Mouse (Mus musculus) heart, embryonic 16.5 days (tissue): ENCODE data around the gene Gm7534. TPM values are rescaled to one million over a fixed set of nuclear protein-coding genes. Genes with fewer than 3 reads are reported as not detected.

ENCODE experiments used
- ATAC-seq: fragments of 200-750 bp; cut with Nextera tagmentation; replicated peaks from 2 replicates; pipeline ENCODE4 v1.8.0; 2017; ENCODE audit warnings: moderate number of reproducible peaks; ENCODE audit not compliant: insufficient read depth, low FRiP score; ENCODE audit errors: extremely low read depth
- H3K27ac ChIP-seq: fragments of 300-500 bp; sonication (generic); 2 replicates; pipeline ENCODE4 v1.5.1; 2014; ENCODE audit warnings: mild to moderate bottlenecking, low read length, control low read depth, moderate library complexity
- H3K27me3 ChIP-seq: fragments of 300-500 bp; sonication (generic); 2 replicates; pipeline ENCODE4 v1.6.1; 2014; ENCODE audit warnings: low read length, mixed read lengths; ENCODE audit not compliant: control insufficient read depth, insufficient read depth
- H3K36me3 ChIP-seq: fragments of 300-500 bp; sonication (generic); 2 replicates; pipeline ENCODE4 v1.6.1; 2014; ENCODE audit not compliant: control insufficient read depth, insufficient read depth
- H3K4me1 ChIP-seq: fragments of 300-500 bp; sonication (generic); 2 replicates; pipeline ENCODE4 v1.6.1; 2014; ENCODE audit warnings: low read length, mixed read lengths; ENCODE audit not compliant: control insufficient read depth, insufficient read depth
- H3K4me2 ChIP-seq: fragments of 300-500 bp; sonication (generic); 2 replicates; pipeline ENCODE4 v1.6.1; 2014; ENCODE audit warnings: low read depth, mild to moderate bottlenecking, control low read depth, low read length
- H3K4me3 ChIP-seq: fragments of 300-500 bp; sonication (generic); 2 replicates; pipeline ENCODE4 v1.5.1; 2014; ENCODE audit warnings: mild to moderate bottlenecking, control low read depth, low read length
- H3K9ac ChIP-seq: fragments of 300-500 bp; sonication (generic); 2 replicates; pipeline ENCODE4 v1.6.1; 2014; ENCODE audit warnings: low read length, control low read depth
- H3K9me3 ChIP-seq: fragments of 300-500 bp; sonication (generic); replicated peaks from 2 replicates; pipeline ENCODE4 v1.6.1; 2016; ENCODE audit warnings: low read length; ENCODE audit not compliant: control insufficient read depth
- WGBS: fragments of 180-500 bp; shearing (Covaris S2); extraction: QIAGEN DNeasy Blood & Tissue Kit; methylation state at CpG from one replicate; pipeline ENCODE4 v1.1.7; 2014; 5-methylcytosine and 5-hydroxymethylcytosine counted together
- polyA plus RNA-seq: library from polyadenylated mRNA; unstranded; fragments of >200 nt; fragmentation: Nextera tagmentation; extraction: Ambion mirVana; gene quantifications from 2 replicates; pipeline ENCODE4 v1.2.1, GENCODE M21; 2015

Gm7534 gene
- polyA plus RNA-seq, 1 experiment from 2014 or later = 0.05 TPM

- no peaks in the 10 kb centered on the region for H3K27me3 ChIP-seq
- ATAC-seq = no peak
- no peak overlapping the region for H3K4me3 ChIP-seq
- H3K27ac ChIP-seq = no peak overlapping the region
- no peaks in the 10 kb centered on the region for H3K4me1 ChIP-seq
- H3K4me2 ChIP-seq = no peak overlapping the region
- H3K9ac ChIP-seq = no peak overlapping the region
- 56% methylated on average over 11 of the region's 11 CpGs for WGBS
- H3K9me3 ChIP-seq = no peaks in the 10 kb centered on the region
- H3K36me3 ChIP-seq = no peaks in the 10 kb centered on the region
Observed at GRCm38 (mm10) chr4:134222793-134223600, 20.2 kb upstream of the Gm7534 start.

DNA sequence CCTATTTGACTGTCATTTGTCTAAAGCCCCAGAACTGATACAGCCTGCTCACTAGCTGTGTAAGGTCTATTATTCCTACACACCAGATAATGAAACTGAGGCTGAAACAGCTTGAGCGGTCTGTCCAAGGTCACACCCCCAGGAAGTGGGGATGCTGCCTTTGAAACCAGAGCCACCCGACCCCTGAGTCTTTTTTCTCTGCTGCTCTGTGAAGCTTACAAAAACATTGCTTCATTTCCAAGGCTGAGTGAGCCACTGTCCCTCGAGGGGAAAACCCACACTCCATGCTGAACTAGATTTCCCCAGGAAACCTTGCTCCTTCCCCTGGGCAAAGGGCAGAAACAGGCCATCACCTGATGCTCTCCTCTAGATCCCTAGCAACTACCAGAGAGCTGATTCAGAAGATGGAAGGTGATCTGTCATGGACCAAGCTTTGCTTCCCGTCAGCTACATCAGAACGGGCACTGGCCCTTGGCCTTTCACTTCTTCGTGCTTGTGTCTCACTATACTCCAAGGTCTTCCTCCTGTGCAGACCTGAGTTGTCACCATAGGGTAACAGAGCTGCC, 3.8 kb upstream of the Gm7534 start:
- H3K27me3 ChIP-seq = no peaks in the 10 kb centered on the region
- no peak overlapping the region for H3K9ac ChIP-seq
- H3K27ac ChIP-seq = no peak overlapping the region
- H3K4me2 ChIP-seq = no peak overlapping the region
- no peaks in the 10 kb centered on the region for H3K9me3 ChIP-seq
- ATAC-seq = no peak
- no peaks in the 10 kb centered on the region for H3K36me3 ChIP-seq
- no peaks in the 10 kb centered on the region for H3K4me1 ChIP-seq
- 58% methylated on average over 6 of the region's 6 CpGs for WGBS
- H3K4me3 ChIP-seq = no peak overlapping the region

- Histone ChIP-seq H3K9ac (no peak overlapping the region), H3K4me3 (no peak overlapping the region), H3K36me3 (no peaks in the 10 kb centered on the region), H3K4me1 (no peaks in the 10 kb centered on the region), H3K27me3 (no peaks in the 10 kb centered on the region), H3K27ac (no peak overlapping the region), H3K9me3 (no peaks in the 10 kb centered on the region), H3K4me2 (no peak overlapping the region)
- WGBS = 77% methylated on average over 17 of the region's 17 CpGs
- no peak for ATAC-seq
Observed at GRCm38 (mm10) chr4:134203340-134203896, 614 bp upstream of the Gm7534 start.

DNA sequence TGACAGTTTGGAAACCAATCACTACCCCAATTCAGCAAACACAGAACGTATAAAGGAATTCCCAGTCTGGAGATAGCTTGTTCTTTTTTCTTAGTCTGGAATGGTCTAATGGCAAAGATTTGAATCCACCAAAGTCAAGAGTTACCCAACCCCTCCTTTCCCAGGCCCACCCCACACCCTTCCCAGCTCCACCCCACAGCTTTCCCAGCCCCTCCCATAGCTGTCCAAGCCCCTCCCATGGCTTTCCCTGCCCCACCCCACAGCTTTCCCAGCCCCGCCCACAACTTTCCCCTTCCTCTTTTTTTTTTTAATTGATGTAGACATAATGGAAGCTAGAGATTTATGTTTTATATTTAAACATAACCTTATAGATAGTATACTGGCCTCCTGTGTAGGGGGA, 3.4 kb downstream of the Gm7534 start:
- 63% methylated on average over 2 of the region's 2 CpGs for WGBS

DNA sequence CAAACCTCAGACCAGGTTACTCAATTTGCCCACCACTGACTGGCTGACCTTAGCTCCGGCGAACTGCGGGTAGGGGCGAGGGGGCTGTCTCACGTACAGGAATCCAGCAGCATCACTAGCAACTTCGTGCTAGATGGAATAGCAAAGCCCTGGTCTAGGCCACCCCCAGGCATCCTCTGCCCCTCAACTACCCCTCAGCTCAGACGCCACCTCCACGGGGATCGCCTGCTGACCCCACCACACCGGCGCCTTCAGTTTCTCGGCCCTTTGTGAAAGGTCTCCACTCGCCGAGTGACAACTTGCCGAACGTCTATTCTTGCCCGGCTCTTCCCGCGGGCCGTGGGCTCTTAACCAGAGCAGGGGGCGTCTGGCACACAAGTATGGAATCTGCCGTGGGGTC, 16.5 kb downstream of the Gm7534 start:
- H3K36me3 ChIP-seq = no peaks in the 10 kb centered on the region
- H3K4me3 ChIP-seq = peak overlapping the region; percentile 66
- no peak for ATAC-seq
- H3K27ac ChIP-seq = peak overlapping the region; percentile 92
- H3K27me3 ChIP-seq = no peaks in the 10 kb centered on the region
- whole genome bisulfite sequencing = under 1% methylated on average over 22 of the region's 22 CpGs
- peaks cover 15% of the 10 kb centered on the region for H3K4me1 ChIP-seq
- peak overlapping the region; percentile 81 for H3K4me2 ChIP-seq
- H3K9me3 ChIP-seq = no peaks in the 10 kb centered on the region
- peak overlapping the region; percentile 79 for H3K9ac ChIP-seq

More for the DNA sequence above, 3.4 kb downstream of the Gm7534 start:
- ATAC-seq = no peak
- Histone ChIP-seq H3K27me3 (no peaks in the 10 kb centered on the region), H3K36me3 (no peaks in the 10 kb centered on the region), H3K27ac (no peak overlapping the region), H3K9me3 (no peaks in the 10 kb centered on the region), H3K4me1 (no peaks in the 10 kb centered on the region), H3K9ac (no peak overlapping the region), H3K4me3 (no peak overlapping the region), H3K4me2 (no peak overlapping the region)

DNA sequence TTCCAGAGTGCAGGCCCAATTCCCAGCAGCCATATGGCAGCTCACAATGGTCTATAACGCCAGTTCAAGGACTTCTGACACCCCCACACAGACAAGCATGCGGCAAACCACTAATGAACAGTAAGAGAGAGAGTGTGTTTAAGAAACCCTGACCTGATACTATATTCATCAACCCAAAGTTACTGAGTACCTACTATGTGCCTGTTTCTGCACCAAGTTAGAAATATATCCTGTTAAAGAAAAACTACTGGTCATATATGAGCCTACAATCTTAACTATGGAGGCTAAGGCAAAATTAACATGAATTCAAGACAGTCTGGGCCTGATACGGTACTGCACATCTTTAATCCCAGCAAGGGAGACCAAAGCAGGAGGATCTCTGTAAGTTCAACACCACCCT, 17.2 kb downstream of the Gm7534 start:
- Histone ChIP-seq H3K4me2 (peak overlapping the region; percentile 81), H3K4me3 (peak overlapping the region; percentile 66), H3K27ac (no peak overlapping the region), H3K9me3 (no peaks in the 10 kb centered on the region), H3K27me3 (no peaks in the 10 kb centered on the region), H3K36me3 (no peaks in the 10 kb centered on the region), H3K4me1 (peaks cover 20% of the 10 kb centered on the region), H3K9ac (peak overlapping the region; percentile 79)
- WGBS = 70% methylated on average over 3 of the region's 3 CpGs
- no peak for ATAC-seq

DNA sequence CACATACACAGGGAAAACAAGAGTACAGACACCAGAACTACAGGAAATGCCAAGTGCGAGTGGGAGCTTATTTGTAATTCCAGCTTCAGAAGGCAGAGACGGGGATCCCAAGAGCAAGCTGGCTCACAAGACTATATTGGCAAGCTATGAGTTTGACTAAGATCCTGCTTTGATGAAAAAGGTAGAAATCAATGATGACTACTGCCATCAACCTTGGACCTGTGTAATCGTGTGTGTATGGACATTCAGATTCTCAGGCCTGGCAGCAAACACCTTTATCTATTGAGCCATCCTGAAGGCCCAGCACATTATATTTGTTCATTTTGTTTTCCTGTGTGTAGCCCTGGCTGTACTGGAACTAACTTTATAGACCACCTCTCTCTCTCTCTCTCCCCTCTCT, 19.1 kb downstream of the Gm7534 start:
- 72% methylated on average over 3 of the region's 3 CpGs for WGBS
- ATAC-seq = no peak
- Histone ChIP-seq H3K27me3 (no peaks in the 10 kb centered on the region), H3K9me3 (no peaks in the 10 kb centered on the region), H3K9ac (no peak overlapping the region), H3K4me3 (no peak overlapping the region), H3K36me3 (no peaks in the 10 kb centered on the region), H3K4me1 (peaks cover 20% of the 10 kb centered on the region), H3K27ac (no peak overlapping the region), H3K4me2 (no peak overlapping the region)

GRCm38 (mm10) chr4:134181825-134182224, 21.0 kb downstream of the Gm7534 start:
- peaks cover 20% of the 10 kb centered on the region for H3K4me1 ChIP-seq
- no peaks in the 10 kb centered on the region for H3K36me3 ChIP-seq
- H3K9me3 ChIP-seq = no peaks in the 10 kb centered on the region
- no peak for ATAC-seq
- H3K9ac ChIP-seq = no peak overlapping the region
- H3K4me3 ChIP-seq = no peak overlapping the region
- H3K4me2 ChIP-seq = no peak overlapping the region
- no peak overlapping the region for H3K27ac ChIP-seq
- no peaks in the 10 kb centered on the region for H3K27me3 ChIP-seq

- no peaks in the 10 kb centered on the region for H3K9me3 ChIP-seq
- H3K4me1 ChIP-seq = peaks cover 19% of the 10 kb centered on the region
- H3K27me3 ChIP-seq = no peaks in the 10 kb centered on the region
- no peaks in the 10 kb centered on the region for H3K36me3 ChIP-seq
- H3K27ac ChIP-seq = no peak overlapping the region
- ATAC-seq = peak; percentile 21; the same call in 1 of the 2 replicates
- no peak overlapping the region for H3K4me2 ChIP-seq
- H3K9ac ChIP-seq = no peak overlapping the region
- no peak overlapping the region for H3K4me3 ChIP-seq
- 72% methylated on average over 1 of the region's 1 CpGs for WGBS
Observed at GRCm38 (mm10) chr4:134181112-134181511, 21.7 kb downstream of the Gm7534 start.
